Mouse (Mus musculus): ENCODE measurements around the gene Adad2.

Adad2 gene

DNA sequence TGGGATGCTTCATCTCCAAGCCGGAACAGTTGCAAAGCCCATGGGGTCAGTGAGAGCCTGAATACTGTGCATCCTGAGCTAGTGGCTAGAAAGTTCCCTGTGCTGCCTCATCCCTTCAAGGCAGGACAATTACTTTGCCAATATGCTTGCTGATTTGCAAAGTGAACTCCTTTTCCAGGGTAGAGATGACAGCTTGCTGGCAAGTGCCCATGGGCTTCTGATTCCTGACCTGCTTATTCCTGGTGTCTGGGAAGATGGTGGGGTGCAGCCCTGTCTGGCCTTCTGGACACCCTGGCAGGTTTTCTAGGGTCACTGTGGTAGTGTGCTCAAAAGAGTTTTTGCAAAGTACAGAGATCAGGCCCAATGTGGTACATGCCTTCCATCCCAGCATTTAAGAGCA lies 30.4 kb downstream of the Adad2 start:
- no peak for DNase-seq (ENCODE audit: low spot score)

- no peak for DNase-seq (ENCODE audit: low spot score)
Observed at GRCm38 (mm10) chr8:119644429-119644960, 31.9 kb downstream of the Adad2 start.

GRCm38 (mm10) chr8:119644981-119645597 lies 32.5 kb downstream of the Adad2 start:
- DNase-seq (ENCODE audit: low spot score) = no peak

DNA sequence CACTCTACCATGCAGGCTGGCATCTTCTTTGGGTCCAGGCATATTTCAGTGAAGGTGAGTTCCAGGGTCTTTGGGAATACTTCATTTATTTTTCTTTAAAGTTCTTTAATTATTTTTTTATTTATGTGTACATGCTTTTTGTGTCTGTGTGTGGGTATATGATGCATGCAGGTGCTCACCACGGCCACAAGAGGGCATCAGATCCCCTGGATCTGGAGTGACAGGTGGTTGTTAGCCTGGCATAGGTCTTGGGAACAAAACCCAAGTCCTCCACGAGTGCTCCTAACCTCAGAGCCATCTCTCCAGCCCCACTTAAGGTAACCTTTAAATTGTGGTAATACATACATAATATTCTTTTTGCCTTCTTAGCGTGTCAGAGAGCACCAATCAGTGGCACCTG lies 33.6 kb downstream of the Adad2 start:
- no peak for DNase-seq (ENCODE audit: low spot score)

- no peak for DNase-seq (ENCODE audit: low spot score)
Observed at GRCm38 (mm10) chr8:119646846-119647245, 34.3 kb downstream of the Adad2 start.

GRCm38 (mm10) chr8:119651324-119651723 lies 38.8 kb downstream of the Adad2 start:
- DNase-seq (ENCODE audit: low spot score) = peak; percentile 62

DNA sequence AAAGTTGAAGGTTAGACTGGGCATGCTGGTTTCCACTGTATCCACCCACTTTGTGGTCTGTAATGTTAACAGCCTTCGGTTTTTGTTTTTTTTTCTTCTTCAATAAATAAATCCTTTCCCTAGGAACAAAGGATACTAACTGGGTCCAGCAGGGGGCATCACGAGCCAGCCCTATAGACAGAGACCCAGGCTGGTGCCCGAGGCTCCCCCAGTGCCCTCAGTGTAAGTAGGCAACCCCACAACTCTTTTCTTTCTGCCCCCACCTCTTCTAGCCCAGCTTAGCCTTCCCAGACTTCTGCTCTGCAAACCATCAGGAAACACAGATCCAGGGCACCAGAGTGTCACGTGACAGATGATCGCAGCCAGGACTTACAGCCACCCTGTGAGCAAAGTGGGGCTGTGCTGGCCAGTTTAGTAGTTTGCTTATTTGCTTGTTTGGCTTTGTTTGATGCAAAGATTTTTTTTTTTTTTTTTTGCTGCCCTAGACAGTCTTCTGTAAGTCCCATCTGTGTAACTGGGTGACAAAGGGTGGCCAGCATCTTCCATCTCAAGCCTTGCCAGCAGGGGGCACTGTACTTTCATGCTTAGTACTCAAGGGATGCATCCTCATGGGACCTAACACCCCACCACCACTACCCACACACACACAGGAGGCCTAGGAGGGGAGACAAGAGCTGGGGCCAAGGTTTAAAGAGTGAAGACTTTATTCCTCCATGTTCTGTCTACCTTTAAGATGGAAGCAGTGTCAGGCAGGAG lies 44.3 kb downstream of the Adad2 start:
- DNase-seq (ENCODE audit: low spot score) = no peak

GRCm38 (mm10) chr8:119661081-119661480 lies 48.5 kb downstream of the Adad2 start:
- DNase-seq (ENCODE audit: low spot score) = peak; percentile 70

DNA sequence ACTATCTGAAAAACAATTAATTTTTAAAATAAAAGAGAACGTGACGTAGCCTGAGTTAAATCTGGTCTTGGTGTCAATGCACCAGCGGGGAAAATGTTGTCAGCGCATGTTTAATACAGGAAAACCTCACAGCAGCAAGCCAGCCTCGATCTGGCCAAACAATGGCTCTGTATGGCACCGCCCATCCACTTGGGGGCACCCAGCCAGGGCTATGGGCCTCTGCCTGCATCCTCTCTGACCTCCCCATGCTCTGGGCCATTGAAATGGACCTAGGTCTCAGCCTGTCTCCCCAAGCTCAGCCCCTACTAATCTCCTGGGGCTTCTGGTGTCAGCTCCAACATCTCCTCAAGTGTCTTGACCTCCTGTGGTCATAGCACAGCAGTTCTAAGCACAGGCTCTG lies 49.3 kb downstream of the Adad2 start:
- no peak for DNase-seq (ENCODE audit: low spot score)

DNA sequence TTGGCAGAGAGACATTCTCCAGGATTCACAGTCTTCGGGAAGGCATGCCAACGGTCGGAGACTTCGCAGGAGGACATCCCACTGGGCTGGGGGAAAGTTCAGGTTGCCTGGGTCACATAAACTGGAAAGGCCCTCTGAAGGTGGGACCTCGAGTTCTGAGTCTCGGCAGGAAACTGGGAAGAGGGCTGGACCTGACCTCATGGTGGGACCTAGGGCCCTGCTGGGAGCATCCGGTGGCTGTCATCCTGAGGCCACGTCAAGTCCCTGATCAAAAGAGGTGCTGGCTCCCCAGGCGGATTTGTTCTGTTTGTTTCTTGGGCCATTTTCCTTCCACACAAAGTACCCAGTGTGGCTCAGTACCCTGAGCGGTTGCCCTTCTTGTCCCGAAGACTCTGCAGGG lies 50.9 kb downstream of the Adad2 start:
- no peak for DNase-seq (ENCODE audit: low spot score)

DNA sequence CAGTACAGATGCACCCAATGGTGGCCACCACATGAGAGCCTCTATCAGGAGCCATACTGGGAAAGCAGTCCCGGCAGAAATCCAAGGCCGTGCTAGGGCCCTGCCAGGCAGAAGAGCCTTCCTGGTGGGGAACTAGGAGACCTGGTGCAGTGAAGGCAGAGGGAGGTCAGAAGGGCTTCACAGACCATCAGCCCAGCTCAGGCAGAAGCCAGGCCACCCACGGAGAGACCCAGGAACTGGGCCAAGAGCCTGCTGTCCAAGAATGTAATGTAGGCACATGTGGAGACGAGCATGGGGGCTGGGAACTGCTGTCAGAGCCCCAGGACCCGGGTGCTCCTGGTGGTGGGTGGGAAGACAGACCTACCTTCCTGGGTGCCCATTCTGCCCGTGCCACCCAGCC lies 52.7 kb downstream of the Adad2 start:
- DNase-seq (ENCODE audit: low spot score) = no peak
